9 mouse cellular contexts compared by ENCODE assay signal in genomic region chr8:64204801-64205311, GRCm38 (mm10). TPM values are rescaled to one million over a fixed set of nuclear protein-coding genes. Genes with fewer than 3 reads are reported as not detected.
DNase-seq lines count a peak whose midpoint lies in the region; ATAC-seq and TF ChIP-seq lines count a peak whose summit lies in the region.
"Had no signal": no experiment of that assay in that cellular context is flagged by ENCODE, and none has a peak within 500 bp of the region (broad histone marks: within the 10 kb centered on the region; RNA-seq: fewer than 3 reads in every experiment).

No protein-coding gene starts in this region.

- H3K9ac ChIP-seq in intestine, embryonic 15.5 days = peak overlapping the region; percentile 53; the same call in 1 of the 2 replicates
- peak overlapping the region; percentile 66 for H3K9ac ChIP-seq in lung, embryonic 16.5 days (ENCODE audit: low read length)
- peak overlapping the region; percentile 22; the same call in 1 of the 2 replicates for H3K9ac ChIP-seq in stomach, embryonic 15.5 days

- H3K4me3 ChIP-seq in embryonic fibroblast, embryonic 13.5 days (ENCODE audit: insufficient read depth, low read length) = peak overlapping the region; percentile 80
- peak overlapping the region; percentile 64 for H3K4me3 ChIP-seq in intestine, embryonic 15.5 days (replicated peaks)
- H3K4me3 ChIP-seq in lung, embryonic 16.5 days (ENCODE audit: low read length) = peak overlapping the region; percentile 68
- peak overlapping the region; percentile 59 for H3K4me3 ChIP-seq in stomach, embryonic 15.5 days (replicated peaks)

- ATAC-seq in intestine, embryonic 15.5 days = peak; percentile 57
- peak; percentile 53 for ATAC-seq in lung, embryonic 16.5 days (ENCODE audit: low read depth)
- peak; percentile 40; the same call in 1 of the 2 replicates for ATAC-seq in stomach, embryonic 15.5 days (ENCODE audit: insufficient read depth, low FRiP score, low read depth)
- ATAC-seq in megakaryocyte progenitor cell, adult 5-6 weeks (replicated peaks; ENCODE audit: poor library complexity) = no peak

- peak overlapping the region; percentile 100 for H3K4me2 ChIP-seq in intestine, embryonic 15.5 days (replicated peaks)
- peak overlapping the region; percentile 99 for H3K4me2 ChIP-seq in lung, embryonic 16.5 days (ENCODE audit: low read depth, low read length)
- peak overlapping the region; percentile 98 for H3K4me2 ChIP-seq in stomach, embryonic 15.5 days

- peak; percentile 86 for DNase-seq in heart, adult 11 months
- DNase-seq in heart, postnatal 4 days = no peak
- DNase-seq in adipocyte (ENCODE audit: low spot score) = peak; percentile 7

- no peaks in the 10 kb centered on the region for H3K9me3 ChIP-seq in intestine, embryonic 15.5 days
- no peaks in the 10 kb centered on the region for H3K9me3 ChIP-seq in lung, embryonic 16.5 days (ENCODE audit: control insufficient read depth, low read length)
- H3K9me3 ChIP-seq in stomach, embryonic 15.5 days = no peaks in the 10 kb centered on the region

- no peak; the same call in none of the 2 replicates for TF ChIP-seq POLR2A in embryonic fibroblast, embryonic 13.5 days (IDR thresholded peaks at IDR 0.05; ENCODE audit: low read depth, low read length)

- no peaks in the 10 kb centered on the region for H3K36me3 ChIP-seq in intestine, embryonic 15.5 days
- no peaks in the 10 kb centered on the region for H3K36me3 ChIP-seq in lung, embryonic 16.5 days (ENCODE audit: control insufficient read depth, insufficient read depth, low read length)
- H3K36me3 ChIP-seq in stomach, embryonic 15.5 days = no peaks in the 10 kb centered on the region

- WGBS in intestine, embryonic 15.5 days = under 1% methylated on average over 19 of the region's 19 CpGs
- 1% methylated on average over 19 of the region's 19 CpGs for WGBS in lung, embryonic 16.5 days
- under 1% methylated on average over 19 of the region's 19 CpGs for WGBS in stomach, embryonic 15.5 days

- TF ChIP-seq CTCF in embryonic fibroblast, embryonic 13.5 days (IDR thresholded peaks at IDR 0.05; ENCODE audit: borderline replicate concordance, insufficient read depth, low read length) = no peak

- H3K27ac ChIP-seq in embryonic fibroblast, embryonic 13.5 days (ENCODE audit: insufficient read depth, low read length) = peak overlapping the region; percentile 84
- H3K27ac ChIP-seq in intestine, embryonic 15.5 days = no peak overlapping the region
- no peak overlapping the region for H3K27ac ChIP-seq in lung, embryonic 16.5 days (ENCODE audit: low read length)
- no peak overlapping the region for H3K27ac ChIP-seq in stomach, embryonic 15.5 days

- no peaks in the 10 kb centered on the region; the same call in 1 of the 2 replicates for H3K4me1 ChIP-seq in embryonic fibroblast, embryonic 13.5 days (ENCODE audit: control insufficient read depth, insufficient read depth, low read length)
- H3K4me1 ChIP-seq in intestine, embryonic 15.5 days (replicated peaks) = peaks cover 3% of the 10 kb centered on the region; the same call in 1 of the 2 replicates
- peaks cover 11% of the 10 kb centered on the region; the same call in 1 of the 2 replicates for H3K4me1 ChIP-seq in lung, embryonic 16.5 days (replicated peaks; ENCODE audit: control insufficient read depth, insufficient read depth, low read length)
- peaks cover 11% of the 10 kb centered on the region; the same call in 1 of the 2 replicates for H3K4me1 ChIP-seq in stomach, embryonic 15.5 days

- no peaks in the 10 kb centered on the region for H3K27me3 ChIP-seq in intestine, embryonic 15.5 days (replicated peaks)
- peaks cover 12% of the 10 kb centered on the region for H3K27me3 ChIP-seq in lung, embryonic 16.5 days (ENCODE audit: control insufficient read depth, insufficient read depth, low read depth, low read length)
- H3K27me3 ChIP-seq in stomach, embryonic 15.5 days (replicated peaks) = peaks cover 13% of the 10 kb centered on the region
- H3K27me3 ChIP-seq: CH12.LX had no signal

RNA-seq across cellular contexts. Expression of gene Tll1, which starts 1.2 kb away (rescaled TPM):
- 1 to 10 TPM; 1.8 to 2.1 TPM for total RNA-seq in heart, postnatal 4 days (2021)
- 30.4 and 87.0 TPM in 2 replicates for polyA plus RNA-seq in embryonic fibroblast, embryonic 13.5 days (2011; ENCODE audit: insufficient read length, low read depth, missing spikeins)
- 1.1 TPM in 2 replicates for polyA plus RNA-seq in intestine, embryonic 15.5 days (2015; fragmentation: Nextera tagmentation; extraction: Ambion mirVana)
- 0.69 and 1.2 TPM in 2 replicates for polyA plus RNA-seq in lung, embryonic 16.5 days (2015; fragmentation: Nextera tagmentation; extraction: Ambion mirVana)
- 0.95 and 1.4 TPM in 2 replicates for polyA plus RNA-seq in stomach, embryonic 15.5 days (2015; fragmentation: Nextera tagmentation; extraction: Ambion mirVana)
- not detected in 2 replicates for total RNA-seq in megakaryocyte progenitor cell, adult 5-6 weeks (2015)
- not detected in 2 replicates for total RNA-seq in megakaryocyte progenitor cell, adult 5-6 weeks (2017)
- total RNA-seq: CH12.LX had no signal

Comparison
In these comparisons a context has a peak if more than half of its experiments do, and no peak if none do; other contexts are left out.
1. RNA of gene Tll1, which starts 1.2 kb away (polyA plus RNA-seq): 30.4 to 87.0 TPM in embryonic fibroblast, embryonic 13.5 days; 1.1 TPM in intestine, embryonic 15.5 days, 0.95 to 1.4 TPM in stomach, embryonic 15.5 days and 0.69 to 1.2 TPM in lung, embryonic 16.5 days; every median in the first group is over 10 times any median in the second.
2. Peak in every context shown above with its lines, with median percentiles within 50 percentile points of each other: H3K4me3 ChIP-seq, H3K4me2 ChIP-seq and H3K9ac ChIP-seq.